Mouse (Mus musculus): ENCODE measurements around the gene Clstn2. TPM values are rescaled to one million over a fixed set of nuclear protein-coding genes. Genes with fewer than 3 reads are reported as not detected.

Clstn2 gene
- polyA plus RNA-seq, 1 experiment from 2014 or later = 2.4 TPM

- Histone ChIP-seq H3K27ac (no peak overlapping the region), H3K4me2 (no peak overlapping the region), H3K27me3 (no peaks in the 10 kb centered on the region), H3K4me1 (replicated peaks) (peaks cover 11% of the 10 kb centered on the region; the same call in 1 of the 2 replicates), H3K9ac (replicated peaks) (no peak overlapping the region), H3K36me3 (no peaks in the 10 kb centered on the region), H3K4me3 (replicated peaks) (no peak overlapping the region), H3K9me3 (no peaks in the 10 kb centered on the region)
- ATAC-seq (ENCODE audit: insufficient number of reproducible peaks, insufficient read depth, low FRiP score, low TSS enrichment, low read depth) = no peak
- WGBS = 62% methylated on average over 3 of the region's 3 CpGs
These were observed 260.6 kb downstream of the Clstn2 start for GRCm38 (mm10) chr9:97772431-97772830.

DNA sequence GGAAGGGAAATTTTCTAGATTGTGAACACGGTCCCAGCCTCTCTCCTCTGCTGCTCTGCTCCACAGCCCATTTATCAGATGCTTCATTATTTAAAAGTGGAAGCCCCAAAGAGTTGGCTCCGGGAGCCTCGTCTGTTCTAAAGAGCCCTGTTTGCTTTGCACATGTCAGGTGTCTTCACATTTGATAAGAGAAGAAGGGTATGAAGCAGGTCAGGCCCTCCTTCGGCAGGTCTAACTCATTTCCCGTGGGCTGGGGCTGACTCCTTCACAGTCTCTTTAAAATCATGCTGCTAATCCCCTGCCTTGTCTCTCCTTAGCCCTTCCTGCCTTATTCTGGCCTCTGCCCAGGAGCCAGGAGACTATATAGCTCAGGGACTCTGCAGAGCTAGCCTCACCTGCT lies 263.6 kb downstream of the Clstn2 start:
- ATAC-seq (ENCODE audit: insufficient number of reproducible peaks, insufficient read depth, low FRiP score, low TSS enrichment, low read depth) = no peak
- Histone ChIP-seq H3K27ac (no peak overlapping the region), H3K36me3 (no peaks in the 10 kb centered on the region), H3K4me1 (replicated peaks) (peaks cover 23% of the 10 kb centered on the region), H3K9ac (replicated peaks) (no peak overlapping the region), H3K4me2 (no peak overlapping the region), H3K27me3 (no peaks in the 10 kb centered on the region), H3K9me3 (no peaks in the 10 kb centered on the region), H3K4me3 (replicated peaks) (no peak overlapping the region)
- 68% methylated on average over 5 of the region's 5 CpGs for WGBS

DNA sequence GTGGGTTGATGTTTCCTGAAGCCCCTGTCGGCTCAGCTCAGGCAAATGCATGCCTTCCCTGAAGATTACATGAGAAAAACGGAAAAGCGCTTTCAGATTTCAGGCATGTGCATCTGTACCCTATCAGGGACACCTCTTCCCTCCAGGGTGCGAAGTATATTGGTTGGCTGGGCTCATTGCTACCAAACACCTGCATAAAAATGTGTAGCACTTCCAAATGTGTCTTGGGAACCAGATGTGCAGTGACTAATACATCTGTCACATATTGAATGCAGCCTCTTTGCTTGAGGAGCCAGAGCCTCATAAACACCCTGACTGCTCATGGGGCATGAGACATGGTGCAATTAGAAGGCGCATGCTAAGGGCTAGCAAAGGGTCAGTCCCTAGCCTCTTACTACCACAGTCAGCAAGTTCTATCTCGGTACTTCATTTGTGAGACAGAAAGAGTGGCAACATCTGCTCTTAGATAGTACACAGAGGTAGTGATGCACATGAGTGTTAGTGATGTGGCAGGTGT lies 267.7 kb downstream of the Clstn2 start:
- Histone ChIP-seq H3K4me2 (no peak overlapping the region), H3K36me3 (no peaks in the 10 kb centered on the region), H3K4me1 (replicated peaks) (peaks cover 28% of the 10 kb centered on the region), H3K9ac (replicated peaks) (no peak overlapping the region), H3K27me3 (no peaks in the 10 kb centered on the region), H3K27ac (no peak overlapping the region), H3K4me3 (replicated peaks) (no peak overlapping the region), H3K9me3 (no peaks in the 10 kb centered on the region)
- 0 out of 2 replicates have a peak, but pooled peaks have one; percentile 71 for ATAC-seq (ENCODE audit: insufficient number of reproducible peaks, insufficient read depth, low FRiP score, low TSS enrichment, low read depth)
- WGBS = 34% methylated on average over 6 of the region's 6 CpGs

GRCm38 (mm10) chr9:97763048-97763447 lies 269.9 kb downstream of the Clstn2 start:
- no peak overlapping the region for H3K4me3 ChIP-seq (replicated peaks)
- no peak overlapping the region for H3K9ac ChIP-seq (replicated peaks)
- WGBS = 91% methylated on average over 4 of the region's 4 CpGs
- H3K36me3 ChIP-seq = no peaks in the 10 kb centered on the region
- no peaks in the 10 kb centered on the region for H3K9me3 ChIP-seq
- no peak overlapping the region for H3K27ac ChIP-seq
- H3K4me1 ChIP-seq (replicated peaks) = peaks cover 42% of the 10 kb centered on the region
- H3K4me2 ChIP-seq = no peak overlapping the region
- no peaks in the 10 kb centered on the region for H3K27me3 ChIP-seq
- ATAC-seq (ENCODE audit: insufficient number of reproducible peaks, insufficient read depth, low FRiP score, low TSS enrichment, low read depth) = no peak

GRCm38 (mm10) chr9:97755599-97756270 lies 277.2 kb downstream of the Clstn2 start:
- no peak for ATAC-seq (ENCODE audit: insufficient number of reproducible peaks, insufficient read depth, low FRiP score, low TSS enrichment, low read depth)
- Histone ChIP-seq H3K36me3 (no peaks in the 10 kb centered on the region), H3K9me3 (no peaks in the 10 kb centered on the region), H3K4me3 (replicated peaks) (no peak overlapping the region), H3K27ac (no peak overlapping the region), H3K9ac (replicated peaks) (no peak overlapping the region), H3K4me1 (replicated peaks) (peaks cover 32% of the 10 kb centered on the region), H3K4me2 (no peak overlapping the region), H3K27me3 (no peaks in the 10 kb centered on the region)
- 70% methylated on average over 7 of the region's 7 CpGs for WGBS

GRCm38 (mm10) chr9:97753715-97754114 lies 279.3 kb downstream of the Clstn2 start:
- WGBS = 76% methylated on average over 2 of the region's 2 CpGs
- Histone ChIP-seq H3K9ac (replicated peaks) (no peak overlapping the region), H3K27ac (no peak overlapping the region), H3K4me1 (replicated peaks) (peaks cover 20% of the 10 kb centered on the region; the same call in 1 of the 2 replicates), H3K4me3 (replicated peaks) (no peak overlapping the region), H3K4me2 (no peak overlapping the region), H3K36me3 (no peaks in the 10 kb centered on the region), H3K9me3 (no peaks in the 10 kb centered on the region), H3K27me3 (no peaks in the 10 kb centered on the region)
- ATAC-seq (ENCODE audit: insufficient number of reproducible peaks, insufficient read depth, low FRiP score, low TSS enrichment, low read depth) = no peak

DNA sequence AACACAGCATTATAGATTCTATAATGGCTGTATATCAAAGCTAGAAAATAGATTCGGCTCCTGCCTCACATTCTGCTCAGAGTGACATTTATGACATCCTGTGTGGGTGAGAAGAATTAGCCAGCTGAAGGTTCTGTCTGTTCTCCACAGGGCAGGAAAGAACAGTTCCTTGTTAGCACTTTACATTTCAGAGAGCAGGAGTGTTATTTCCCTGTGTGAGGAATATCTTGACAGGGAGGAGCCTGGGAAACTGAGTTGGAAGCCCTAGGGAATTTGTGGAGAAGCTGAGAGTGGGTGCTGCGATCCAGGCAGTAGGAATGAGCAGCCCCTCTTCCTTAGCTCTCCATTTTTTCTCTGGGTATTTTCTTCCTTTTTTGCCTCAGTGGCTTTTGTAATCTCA lies 286.4 kb downstream of the Clstn2 start:
- no peaks in the 10 kb centered on the region for H3K4me1 ChIP-seq (replicated peaks)
- 75% methylated on average over 2 of the region's 2 CpGs for WGBS
- ATAC-seq (ENCODE audit: insufficient number of reproducible peaks, insufficient read depth, low FRiP score, low TSS enrichment, low read depth) = no peak
- no peaks in the 10 kb centered on the region for H3K36me3 ChIP-seq
- H3K27ac ChIP-seq = no peak overlapping the region
- no peak overlapping the region for H3K4me3 ChIP-seq (replicated peaks)
- no peaks in the 10 kb centered on the region for H3K27me3 ChIP-seq
- no peaks in the 10 kb centered on the region for H3K9me3 ChIP-seq
- H3K4me2 ChIP-seq = no peak overlapping the region
- H3K9ac ChIP-seq (replicated peaks) = no peak overlapping the region

GRCm38 (mm10) chr9:97727715-97728486 lies 305.1 kb downstream of the Clstn2 start:
- ATAC-seq (ENCODE audit: insufficient number of reproducible peaks, insufficient read depth, low FRiP score, low TSS enrichment, low read depth) = no peak
- Histone ChIP-seq H3K4me2 (no peak overlapping the region), H3K27me3 (no peaks in the 10 kb centered on the region), H3K4me1 (replicated peaks) (no peaks in the 10 kb centered on the region), H3K4me3 (replicated peaks) (no peak overlapping the region), H3K9ac (replicated peaks) (no peak overlapping the region), H3K9me3 (no peaks in the 10 kb centered on the region), H3K27ac (no peak overlapping the region), H3K36me3 (no peaks in the 10 kb centered on the region)
- 85% methylated on average over 3 of the region's 3 CpGs for WGBS

DNA sequence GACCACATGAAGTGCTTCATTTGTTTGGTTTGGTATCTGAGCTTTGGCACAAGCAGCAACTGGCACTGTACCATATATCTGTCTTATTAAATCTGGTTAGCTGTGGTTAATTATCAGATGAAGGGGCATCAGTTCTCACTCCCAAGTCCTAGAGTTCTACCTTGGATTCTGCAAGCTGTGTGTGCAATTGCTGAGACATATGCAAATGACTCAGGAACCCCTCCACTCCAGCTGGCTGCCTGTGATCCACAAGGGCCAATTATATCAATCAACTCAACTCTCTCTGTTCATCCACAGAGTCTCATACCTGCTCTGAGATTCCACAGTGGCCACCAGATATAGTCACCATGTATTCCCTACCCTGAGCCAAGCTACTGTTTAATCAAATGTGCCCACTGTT lies 315.3 kb downstream of the Clstn2 start:
- Histone ChIP-seq H3K36me3 (no peaks in the 10 kb centered on the region), H3K27me3 (no peaks in the 10 kb centered on the region), H3K4me2 (no peak overlapping the region), H3K4me1 (replicated peaks) (no peaks in the 10 kb centered on the region), H3K9me3 (no peaks in the 10 kb centered on the region), H3K27ac (no peak overlapping the region), H3K9ac (replicated peaks) (no peak overlapping the region), H3K4me3 (replicated peaks) (no peak overlapping the region)
- ATAC-seq (ENCODE audit: insufficient number of reproducible peaks, insufficient read depth, low FRiP score, low TSS enrichment, low read depth) = no peak

GRCm38 (mm10) chr9:97717005-97717404 lies 316.0 kb downstream of the Clstn2 start:
- no peaks in the 10 kb centered on the region for H3K4me1 ChIP-seq (replicated peaks)
- no peak overlapping the region for H3K27ac ChIP-seq
- H3K9ac ChIP-seq (replicated peaks) = no peak overlapping the region
- H3K36me3 ChIP-seq = no peaks in the 10 kb centered on the region
- no peak overlapping the region for H3K4me3 ChIP-seq (replicated peaks)
- WGBS = 77% methylated on average over 7 of the region's 7 CpGs
- no peak for ATAC-seq (ENCODE audit: insufficient number of reproducible peaks, insufficient read depth, low FRiP score, low TSS enrichment, low read depth)
- no peaks in the 10 kb centered on the region for H3K9me3 ChIP-seq
- no peaks in the 10 kb centered on the region for H3K27me3 ChIP-seq
- no peak overlapping the region for H3K4me2 ChIP-seq

GRCm38 (mm10) chr9:97712888-97713287 lies 320.1 kb downstream of the Clstn2 start:
- no peak overlapping the region for H3K4me3 ChIP-seq (replicated peaks)
- H3K9me3 ChIP-seq = no peaks in the 10 kb centered on the region
- H3K27me3 ChIP-seq = no peaks in the 10 kb centered on the region
- H3K4me1 ChIP-seq (replicated peaks) = no peaks in the 10 kb centered on the region
- no peak overlapping the region for H3K9ac ChIP-seq (replicated peaks)
- no peak overlapping the region for H3K27ac ChIP-seq
- ATAC-seq (ENCODE audit: insufficient number of reproducible peaks, insufficient read depth, low FRiP score, low TSS enrichment, low read depth) = no peak
- 90% methylated on average over 3 of the region's 3 CpGs for WGBS
- no peak overlapping the region for H3K4me2 ChIP-seq
- no peaks in the 10 kb centered on the region for H3K36me3 ChIP-seq
